12 mouse cellular contexts compared by ENCODE assay signal in the genomic region with DNA sequence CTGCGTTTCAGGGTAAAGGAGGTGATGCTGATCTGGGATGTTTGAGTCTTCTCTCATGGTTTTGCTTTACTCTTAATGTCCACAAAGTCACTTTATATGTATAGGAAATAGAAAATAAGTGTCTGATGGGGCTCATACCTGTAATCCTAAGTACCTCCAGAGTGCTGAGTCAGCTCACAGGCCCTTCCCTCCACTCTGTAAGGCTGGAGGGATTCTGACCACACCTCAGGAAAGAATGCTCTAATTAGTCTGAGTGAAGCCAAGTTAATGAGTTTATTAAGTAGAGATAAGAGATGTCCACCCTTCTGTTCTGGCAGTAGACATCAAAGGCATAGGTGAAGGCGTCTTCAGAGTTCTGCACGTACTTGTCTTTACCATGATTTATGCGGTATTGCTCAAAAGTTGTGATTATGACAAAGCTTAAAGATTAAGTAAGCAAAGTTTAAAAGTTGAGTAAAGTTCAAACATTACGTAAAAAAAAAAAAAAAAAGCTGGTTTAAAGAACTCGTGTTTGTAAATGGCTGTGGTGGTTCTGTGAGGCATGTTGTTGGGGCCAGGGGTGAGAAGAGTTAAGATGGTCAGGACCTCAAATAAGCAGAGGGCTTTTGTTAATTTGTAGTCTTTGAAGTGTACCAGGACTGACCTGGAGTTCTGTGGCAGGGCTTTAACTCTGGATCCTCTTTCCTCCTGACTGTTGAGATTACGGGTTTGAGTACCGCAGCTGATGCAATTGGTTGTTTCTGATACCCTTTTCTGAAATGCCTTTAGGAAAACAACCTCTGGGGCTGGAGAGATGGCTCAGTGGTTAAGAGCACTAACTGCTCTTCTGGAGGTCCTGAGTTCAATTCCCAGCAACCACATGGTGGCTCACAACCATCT. TPM values are rescaled to one million over a fixed set of nuclear protein-coding genes. Genes with fewer than 3 reads are reported as not detected.
A peak's percentile ranks its signal among the peaks of the same experiment; 100 is the strongest.
DNase-seq lines count a peak whose midpoint lies in the region; ATAC-seq and TF ChIP-seq lines count a peak whose summit lies in the region.
"Had no signal": no experiment of that assay in that cellular context is flagged by ENCODE, and none has a peak within 500 bp of the region (broad histone marks: within the 10 kb centered on the region; RNA-seq: fewer than 3 reads in every experiment).

No protein-coding gene starts in this region.

- H3K27me3 ChIP-seq in erythroblast, embryonic 14.5 days (ENCODE audit: control insufficient read depth) = no peaks in the 10 kb centered on the region
- no peaks in the 10 kb centered on the region for H3K27me3 ChIP-seq in kidney, postnatal 0 days (ENCODE audit: insufficient read depth, low read length)
- no peaks in the 10 kb centered on the region for H3K27me3 ChIP-seq in embryonic facial prominence, embryonic 14.5 days (replicated peaks; ENCODE audit: control insufficient read depth, insufficient read depth, low read length)
- H3K27me3 ChIP-seq in liver, embryonic 13.5 days = no peaks in the 10 kb centered on the region

- ATAC-seq in erythroblast, adult 5-6 weeks (replicated peaks; ENCODE audit: low FRiP score, poor library complexity, severe bottlenecking) = no peak
- no peak for ATAC-seq in kidney, postnatal 0 days (replicated peaks; ENCODE audit: low FRiP score, low read depth)
- no peak for ATAC-seq in embryonic facial prominence, embryonic 14.5 days (ENCODE audit: low read depth)
- ATAC-seq in liver, embryonic 13.5 days (ENCODE audit: low read depth) = no peak
- no peak for ATAC-seq in erythroid progenitor cell, adult 5-6 weeks (replicated peaks; ENCODE audit: low FRiP score, poor library complexity, severe bottlenecking)
- ATAC-seq: forebrain, embryonic 16.5 days had no signal

- no peak for DNase-seq in kidney, postnatal 0 days (ENCODE audit: low spot score)
- no peak for DNase-seq in kidney, postnatal 14 days
- DNase-seq in embryonic facial prominence, embryonic 14.5 days (ENCODE audit: low spot score) = peak; percentile 4
- no peak for DNase-seq in liver, embryonic 13.5 days
- DNase-seq in T-cell, adult 2 months (ENCODE audit: low spot score) = no peak
- DNase-seq: cerebellum, adult 9-11 months; kidney, postnatal 10 days had no signal

- peaks cover 85% of the 10 kb centered on the region for H3K4me1 ChIP-seq in erythroblast, embryonic 14.5 days (ENCODE audit: control insufficient read depth)
- H3K4me1 ChIP-seq in kidney, postnatal 0 days (replicated peaks; ENCODE audit: insufficient read depth, low read length) = 0 out of 2 replicates have a peak, but pooled peaks cover 5% of the 10 kb centered on the region
- peaks cover 13% of the 10 kb centered on the region for H3K4me1 ChIP-seq in embryonic facial prominence, embryonic 14.5 days (ENCODE audit: control insufficient read depth, insufficient read depth, low read length)
- H3K4me1 ChIP-seq in liver, embryonic 13.5 days (replicated peaks) = peaks cover 87% of the 10 kb centered on the region

- peak overlapping the region; percentile 88; the same call in 1 of the 2 replicates for H3K27ac ChIP-seq in kidney, postnatal 0 days
- H3K27ac ChIP-seq in embryonic facial prominence, embryonic 14.5 days (replicated peaks; ENCODE audit: low read depth, low read length) = no peak overlapping the region
- H3K27ac ChIP-seq in liver, embryonic 13.5 days = peak overlapping the region; percentile 98

- no peaks in the 10 kb centered on the region for H3K9me3 ChIP-seq in erythroblast, embryonic 14.5 days (ENCODE audit: control insufficient read depth, low read length)
- H3K9me3 ChIP-seq in kidney, postnatal 0 days (replicated peaks; ENCODE audit: low read length) = no peaks in the 10 kb centered on the region
- H3K9me3 ChIP-seq in embryonic facial prominence, embryonic 14.5 days (ENCODE audit: control insufficient read depth, low read length) = no peaks in the 10 kb centered on the region
- H3K9me3 ChIP-seq in liver, embryonic 13.5 days (replicated peaks) = no peaks in the 10 kb centered on the region

- peaks cover 58% of the 10 kb centered on the region for H3K36me3 ChIP-seq in erythroblast, embryonic 14.5 days (ENCODE audit: control insufficient read depth)
- no peaks in the 10 kb centered on the region for H3K36me3 ChIP-seq in kidney, postnatal 0 days (ENCODE audit: insufficient read depth, low read length)
- H3K36me3 ChIP-seq in embryonic facial prominence, embryonic 14.5 days (ENCODE audit: control insufficient read depth, insufficient read depth, low read length) = peaks cover 2% of the 10 kb centered on the region; the same call in 1 of the 2 replicates
- 0 out of 2 replicates have a peak, but pooled peaks cover 6% of the 10 kb centered on the region for H3K36me3 ChIP-seq in liver, embryonic 13.5 days

- TF ChIP-seq CTCF in kidney, postnatal 0 days (IDR thresholded peaks at IDR 0.05; ENCODE audit: low read depth) = no peak

- no peak overlapping the region for H3K9ac ChIP-seq in kidney, postnatal 0 days (ENCODE audit: low read depth, low read length)
- no peak overlapping the region for H3K9ac ChIP-seq in embryonic facial prominence, embryonic 14.5 days (ENCODE audit: low read depth, low read length)
- H3K9ac ChIP-seq in liver, embryonic 13.5 days = peak overlapping the region; percentile 77

- peak overlapping the region; percentile 92; the same call in 1 of the 2 replicates for H3K4me2 ChIP-seq in kidney, postnatal 0 days (ENCODE audit: low read length)
- peak overlapping the region; percentile 78; the same call in 1 of the 2 replicates for H3K4me2 ChIP-seq in embryonic facial prominence, embryonic 14.5 days (ENCODE audit: low read depth, low read length)
- peak overlapping the region; percentile 80 for H3K4me2 ChIP-seq in liver, embryonic 13.5 days

- H3K4me3 ChIP-seq in erythroblast, embryonic 14.5 days (replicated peaks) = peak overlapping the region; percentile 85
- H3K4me3 ChIP-seq in kidney, postnatal 0 days (replicated peaks; ENCODE audit: low read depth, low read length) = no peak overlapping the region
- peak overlapping the region; percentile 52; the same call in 1 of the 2 replicates for H3K4me3 ChIP-seq in embryonic facial prominence, embryonic 14.5 days (ENCODE audit: low read depth, low read length)
- H3K4me3 ChIP-seq in liver, embryonic 13.5 days (replicated peaks) = peak overlapping the region; percentile 70; the same call in 1 of the 2 replicates

- 76% methylated on average over 8 of the region's 8 CpGs for WGBS in kidney, postnatal 0 days
- 76% methylated on average over 8 of the region's 8 CpGs for WGBS in embryonic facial prominence, embryonic 14.5 days
- 47% methylated on average over 8 of the region's 8 CpGs for WGBS in liver, embryonic 13.5 days (ENCODE audit: insufficient replicate concordance)

RNA-seq across cellular contexts. Expression of a gene that starts 4.7 kb away (rescaled TPM):
- polyA plus RNA-seq in erythroblast, embryonic 14.5 days (2012) = 6.9 and 7.6 TPM in 2 replicates
- 661 and 684 TPM in 2 replicates for total RNA-seq in erythroblast, adult 5-6 weeks (2015; ENCODE audit: low replicate concordance)
- total RNA-seq in erythroblast, adult 5-6 weeks (2017; ENCODE audit: low replicate concordance) = 773 and 931 TPM in 2 replicates
- polyA plus RNA-seq in kidney, postnatal 0 days (2015; fragmentation: Nextera tagmentation; extraction: Ambion mirVana) = 97.2 and 99.1 TPM in 2 replicates
- 112 TPM in 2 replicates for polyA plus RNA-seq in embryonic facial prominence, embryonic 14.5 days (2014; fragmentation: Nextera tagmentation; extraction: Ambion mirVana)
- polyA plus RNA-seq in liver, embryonic 13.5 days (2015; fragmentation: Nextera tagmentation; extraction: Ambion mirVana) = 288 and 359 TPM in 2 replicates
- total RNA-seq in erythroid progenitor cell, adult 5-6 weeks (2015; ENCODE audit: low replicate concordance) = 292 and 362 TPM in 2 replicates
- 249 and 315 TPM in 2 replicates for total RNA-seq in erythroid progenitor cell, adult 5-6 weeks (2017; ENCODE audit: low replicate concordance)

RNA-seq across cellular contexts. Expression of a gene that starts 22.6 kb away (rescaled TPM):
- not detected in 2 replicates for polyA plus RNA-seq in erythroblast, embryonic 14.5 days (2012)
- not detected in 2 replicates for total RNA-seq in erythroblast, adult 5-6 weeks (2015; ENCODE audit: low replicate concordance)
- 5.2 TPM in 1 of 2 replicates, not detected in the other for total RNA-seq in erythroblast, adult 5-6 weeks (2017; ENCODE audit: low replicate concordance)
- not detected in 2 replicates for polyA plus RNA-seq in kidney, postnatal 0 days (2015; fragmentation: Nextera tagmentation; extraction: Ambion mirVana)
- not detected in 2 replicates for polyA plus RNA-seq in embryonic facial prominence, embryonic 14.5 days (2014; fragmentation: Nextera tagmentation; extraction: Ambion mirVana)
- 0.33 and 0.45 TPM in 2 replicates for polyA plus RNA-seq in liver, embryonic 13.5 days (2015; fragmentation: Nextera tagmentation; extraction: Ambion mirVana)
- total RNA-seq in erythroid progenitor cell, adult 5-6 weeks (2015; ENCODE audit: low replicate concordance) = not detected in 2 replicates
- total RNA-seq in erythroid progenitor cell, adult 5-6 weeks (2017; ENCODE audit: low replicate concordance) = not detected in 2 replicates
- polyA plus RNA-seq: forebrain, embryonic 16.5 days; limb, embryonic 11.5 days had no signal

RNA-seq across cellular contexts. Expression of a gene that starts 37.3 kb away (rescaled TPM):
- 15.2 and 17.5 TPM in 2 replicates for polyA plus RNA-seq in erythroblast, embryonic 14.5 days (2012)
- 41.2 and 49.4 TPM in 2 replicates for total RNA-seq in erythroblast, adult 5-6 weeks (2015; ENCODE audit: low replicate concordance)
- total RNA-seq in erythroblast, adult 5-6 weeks (2017; ENCODE audit: low replicate concordance) = 11.2 and 15.3 TPM in 2 replicates
- 305 and 316 TPM in 2 replicates for polyA plus RNA-seq in kidney, postnatal 0 days (2015; fragmentation: Nextera tagmentation; extraction: Ambion mirVana)
- 298 and 302 TPM in 2 replicates for polyA plus RNA-seq in embryonic facial prominence, embryonic 14.5 days (2014; fragmentation: Nextera tagmentation; extraction: Ambion mirVana)
- 266 and 271 TPM in 2 replicates for polyA plus RNA-seq in liver, embryonic 13.5 days (2015; fragmentation: Nextera tagmentation; extraction: Ambion mirVana)
- total RNA-seq in erythroid progenitor cell, adult 5-6 weeks (2015; ENCODE audit: low replicate concordance) = 50.3 and 60.2 TPM in 2 replicates
- 35.0 and 38.0 TPM in 2 replicates for total RNA-seq in erythroid progenitor cell, adult 5-6 weeks (2017; ENCODE audit: low replicate concordance)

RNA-seq across cellular contexts. Expression of a gene that starts 37.3 kb away (rescaled TPM):
- 0.39 and 0.68 TPM in 2 replicates for polyA plus RNA-seq in erythroblast, embryonic 14.5 days (2012)
- total RNA-seq in erythroblast, adult 5-6 weeks (2015; ENCODE audit: low replicate concordance) = 12.7 and 19.2 TPM in 2 replicates
- 28.6 and 39.1 TPM in 2 replicates for total RNA-seq in erythroblast, adult 5-6 weeks (2017; ENCODE audit: low replicate concordance)
- 33.3 and 34.8 TPM in 2 replicates for polyA plus RNA-seq in kidney, postnatal 0 days (2015; fragmentation: Nextera tagmentation; extraction: Ambion mirVana)
- 45.2 and 46.0 TPM in 2 replicates for polyA plus RNA-seq in embryonic facial prominence, embryonic 14.5 days (2014; fragmentation: Nextera tagmentation; extraction: Ambion mirVana)
- 14.6 and 18.4 TPM in 2 replicates for polyA plus RNA-seq in liver, embryonic 13.5 days (2015; fragmentation: Nextera tagmentation; extraction: Ambion mirVana)
- 26.3 and 28.1 TPM in 2 replicates for total RNA-seq in erythroid progenitor cell, adult 5-6 weeks (2015; ENCODE audit: low replicate concordance)
- total RNA-seq in erythroid progenitor cell, adult 5-6 weeks (2017; ENCODE audit: low replicate concordance) = 61.9 and 69.3 TPM in 2 replicates

Comparison
In these comparisons a context has a peak if more than half of its experiments do, and no peak if none do; other contexts are left out.
1. RNA of a gene that starts 4.7 kb away (polyA plus RNA-seq): 288 to 359 TPM in liver, embryonic 13.5 days, 112 TPM in embryonic facial prominence, embryonic 14.5 days and 97.2 to 99.1 TPM in kidney, postnatal 0 days; 6.9 to 7.6 TPM in erythroblast, embryonic 14.5 days; every median in the first group is over 10 times any median in the second.
2. RNA of a gene that starts 37.3 kb away (polyA plus RNA-seq): 305 to 316 TPM in kidney, postnatal 0 days, 298 to 302 TPM in embryonic facial prominence, embryonic 14.5 days and 266 to 271 TPM in liver, embryonic 13.5 days; 15.2 to 17.5 TPM in erythroblast, embryonic 14.5 days; every median in the first group is over 10 times any median in the second.
3. Peak in every context shown above with its lines, with median percentiles within 50 percentile points of each other: H3K4me2 ChIP-seq.